Mouse (Mus musculus) lung, adult 2 months (tissue): Measurements from ENCODE around the gene Vapb.

Experiments
- CTCF ChIP-seq: fragments of 200-500 bp; IDR thresholded peaks from 2 replicates; pipeline ENCODE4 v1.5.1; 2011; ENCODE audit warnings: mild to moderate bottlenecking, low read length, control low read depth; ENCODE audit not compliant: insufficient read depth
- POLR2A ChIP-seq: fragments of 200-500 bp; IDR thresholded peaks from 2 replicates; pipeline ENCODE4 v1.6.1; 2011; ENCODE audit warnings: low read depth, mild to moderate bottlenecking, control low read depth, low read length, borderline replicate concordance; ENCODE audit errors: extremely low read depth

DNA sequence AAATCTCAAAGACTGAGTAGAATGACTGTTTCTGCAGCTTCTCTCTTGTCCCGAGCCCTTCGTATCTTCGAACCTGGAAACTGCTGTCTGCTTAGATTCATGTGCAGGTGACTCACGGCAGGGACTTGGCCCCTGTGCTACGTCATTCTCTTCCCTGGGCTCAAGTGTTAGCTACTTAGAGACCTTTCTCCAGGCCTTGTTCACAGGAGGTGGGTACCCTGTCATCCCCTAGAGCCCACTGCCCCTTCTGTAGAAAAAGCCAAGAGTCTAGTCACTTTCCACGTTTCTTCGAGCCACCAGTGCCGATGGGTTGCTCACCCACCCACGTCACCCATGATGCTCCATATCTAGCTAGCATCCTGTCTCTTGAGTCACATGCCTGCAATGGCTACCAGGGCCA is 89.9 kb downstream of the Vapb start:
- TF ChIP-seq CTCF (no peak), POLR2A (no peak)
